Mouse (Mus musculus) thymus, adult 2 months (tissue): ENCODE results near the gene Traf7.

Source experiments
- CTCF ChIP-seq: fragments of 200-500 bp; IDR thresholded peaks from 2 replicates; pipeline ENCODE4 v1.5.1; 2012; ENCODE audit warnings: mild to moderate bottlenecking, control low read depth, low read length, moderate library complexity, borderline replicate concordance; ENCODE audit not compliant: control insufficient read depth, poor library complexity, insufficient read depth; ENCODE audit errors: extremely low read depth
- POLR2A ChIP-seq: fragments of 200-500 bp; IDR thresholded peaks from 2 replicates; pipeline ENCODE4 v1.6.1; 2012; ENCODE audit warnings: mild to moderate bottlenecking, low read length, control low read depth, moderate library complexity; ENCODE audit not compliant: control insufficient read depth, poor library complexity, insufficient read depth; ENCODE audit errors: extremely low read depth

DNA sequence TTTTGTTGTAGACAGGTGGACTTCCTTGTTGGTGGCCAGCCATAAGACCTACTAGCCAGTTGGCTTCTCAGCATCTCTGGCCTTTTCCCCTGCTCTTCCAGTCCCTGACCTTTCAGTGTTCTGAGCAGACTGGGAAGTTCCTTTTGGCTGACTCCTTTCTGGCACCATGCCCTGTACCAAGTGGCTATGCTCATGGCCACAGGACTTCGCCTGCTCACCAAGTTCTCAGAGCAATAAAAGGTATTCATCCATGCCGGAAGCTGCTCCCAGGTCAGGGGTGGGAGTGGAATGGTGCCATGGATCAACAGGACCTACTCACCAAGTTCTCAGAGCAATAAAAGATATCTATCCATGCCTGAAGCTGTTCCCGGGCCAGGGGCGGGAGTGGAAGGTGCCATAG, 55.2 kb downstream of the Traf7 start:
- no peak for TF ChIP-seq CTCF
- TF ChIP-seq POLR2A, result no peak
